Mouse (Mus musculus): ENCODE measurements at regions not wholly inside any gene's neighbourhood (a gene's known extent, or its start where the extent isn't known, plus 50 kb on each side); places are given as distances from the start of the nearest gene placed in this dataset.

DNA sequence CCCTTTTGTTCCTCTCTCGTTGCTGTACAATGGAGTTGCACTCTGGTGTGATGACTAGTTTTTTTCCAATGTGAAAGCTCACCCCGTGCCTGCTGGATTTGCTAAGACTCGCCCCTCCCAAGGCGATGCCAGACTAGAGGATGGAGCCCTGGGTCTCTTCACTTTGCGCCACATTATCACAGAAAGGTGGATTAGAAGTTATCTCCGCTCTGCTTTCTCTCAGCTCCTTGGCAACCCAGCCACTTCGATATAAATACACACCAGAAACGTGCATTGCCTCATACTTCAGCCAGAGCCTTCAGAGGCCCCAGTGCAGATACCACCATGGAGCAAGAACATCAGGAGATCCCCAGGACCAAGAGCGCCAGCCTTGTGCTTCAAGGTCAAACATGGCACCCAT lies 114.2 kb upstream of the Tbx20 start:
- no peak overlapping the region for H3K4me3 ChIP-seq (ENCODE audit: low read length)
- ATAC-seq: no peak
- WGBS: 59% methylated on average over 9 of the region's 9 CpGs
- H3K4me2 ChIP-seq (ENCODE audit: low read depth, low read length): no peak overlapping the region
- no peaks in the 10 kb centered on the region for H3K27me3 ChIP-seq (replicated peaks; ENCODE audit: control insufficient read depth, insufficient read depth, low read length)
- no peak overlapping the region for H3K9ac ChIP-seq (ENCODE audit: low read depth, low read length)
- no peaks in the 10 kb centered on the region for H3K9me3 ChIP-seq (ENCODE audit: control insufficient read depth, low read length)
- no peaks in the 10 kb centered on the region for H3K4me1 ChIP-seq (ENCODE audit: control insufficient read depth, insufficient read depth, low read length)
- H3K36me3 ChIP-seq (ENCODE audit: control insufficient read depth, insufficient read depth, low read length): no peaks in the 10 kb centered on the region
- no peak overlapping the region for H3K27ac ChIP-seq (ENCODE audit: low read length)

GRCm38 (mm10) chr9:24896498-24897261 lies 122.6 kb upstream of the Tbx20 start:
- Histone ChIP-seq H3K4me1 (ENCODE audit: control insufficient read depth, insufficient read depth, low read length) (no peaks in the 10 kb centered on the region), H3K9ac (ENCODE audit: low read depth, low read length) (no peak overlapping the region), H3K36me3 (ENCODE audit: control insufficient read depth, insufficient read depth, low read length) (no peaks in the 10 kb centered on the region), H3K27ac (ENCODE audit: low read length) (no peak overlapping the region), H3K4me2 (ENCODE audit: low read depth, low read length) (no peak overlapping the region), H3K27me3 (replicated peaks; ENCODE audit: control insufficient read depth, insufficient read depth, low read length) (no peaks in the 10 kb centered on the region), H3K4me3 (ENCODE audit: low read length) (no peak overlapping the region), H3K9me3 (ENCODE audit: control insufficient read depth, low read length) (no peaks in the 10 kb centered on the region)
- 62% methylated on average over 13 of the region's 13 CpGs for WGBS
- ATAC-seq: peak; percentile 79

- H3K27ac ChIP-seq (ENCODE audit: low read length): no peak overlapping the region
- H3K36me3 ChIP-seq (ENCODE audit: control insufficient read depth, insufficient read depth, low read length): no peaks in the 10 kb centered on the region
- H3K4me2 ChIP-seq (ENCODE audit: low read depth, low read length): no peak overlapping the region
- 53% methylated on average over 7 of the region's 7 CpGs for WGBS
- no peaks in the 10 kb centered on the region for H3K9me3 ChIP-seq (ENCODE audit: control insufficient read depth, low read length)
- H3K4me1 ChIP-seq (ENCODE audit: control insufficient read depth, insufficient read depth, low read length): no peaks in the 10 kb centered on the region
- no peaks in the 10 kb centered on the region for H3K27me3 ChIP-seq (replicated peaks; ENCODE audit: control insufficient read depth, insufficient read depth, low read length)
- H3K4me3 ChIP-seq (ENCODE audit: low read length): no peak overlapping the region
- no peak for ATAC-seq
- no peak overlapping the region for H3K9ac ChIP-seq (ENCODE audit: low read depth, low read length)
Measured at GRCm38 (mm10) chr9:24899206-24899928, 125.3 kb upstream of the Tbx20 start.

DNA sequence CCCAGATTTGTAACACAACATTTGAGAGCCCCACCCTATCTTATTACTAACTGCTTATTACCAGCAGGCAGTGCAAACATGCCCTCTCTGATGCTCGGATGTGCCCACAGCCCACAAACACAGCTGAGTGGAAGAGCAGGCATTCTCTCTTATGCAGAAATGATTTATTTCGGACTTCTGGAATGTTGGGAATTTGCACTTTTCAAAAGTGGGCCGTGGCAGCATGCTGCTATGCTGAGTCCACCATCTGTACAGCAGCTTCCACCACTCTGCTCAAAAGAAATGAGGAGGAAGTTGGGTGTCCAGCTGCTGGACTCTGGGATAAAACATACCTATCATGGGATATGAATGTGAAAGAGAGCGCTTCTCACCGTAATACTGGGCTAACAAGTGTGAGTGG lies 129.6 kb upstream of the Tbx20 start:
- ATAC-seq: no peak
- H3K4me3 ChIP-seq (ENCODE audit: low read length): no peak overlapping the region

GRCm38 (mm10) chr9:24909086-24909979 lies 135.2 kb upstream of the Tbx20 start:
- no peaks in the 10 kb centered on the region for H3K36me3 ChIP-seq (ENCODE audit: control insufficient read depth, insufficient read depth, low read length)
- WGBS: 61% methylated on average over 8 of the region's 8 CpGs
- no peaks in the 10 kb centered on the region for H3K27me3 ChIP-seq (replicated peaks; ENCODE audit: control insufficient read depth, insufficient read depth, low read length)
- H3K4me1 ChIP-seq (ENCODE audit: control insufficient read depth, insufficient read depth, low read length): no peaks in the 10 kb centered on the region
- no peak overlapping the region for H3K27ac ChIP-seq (ENCODE audit: low read length)
- H3K4me3 ChIP-seq (ENCODE audit: low read length): no peak overlapping the region
- H3K4me2 ChIP-seq (ENCODE audit: low read depth, low read length): no peak overlapping the region
- H3K9ac ChIP-seq (ENCODE audit: low read depth, low read length): no peak overlapping the region
- H3K9me3 ChIP-seq (ENCODE audit: control insufficient read depth, low read length): no peaks in the 10 kb centered on the region
- ATAC-seq: no peak

More for the DNA sequence above, 129.6 kb upstream of the Tbx20 start:
- Histone ChIP-seq H3K4me2 (ENCODE audit: low read depth, low read length) (no peak overlapping the region), H3K9ac (ENCODE audit: low read depth, low read length) (no peak overlapping the region), H3K9me3 (ENCODE audit: control insufficient read depth, low read length) (no peaks in the 10 kb centered on the region), H3K36me3 (ENCODE audit: control insufficient read depth, insufficient read depth, low read length) (no peaks in the 10 kb centered on the region), H3K27me3 (replicated peaks; ENCODE audit: control insufficient read depth, insufficient read depth, low read length) (no peaks in the 10 kb centered on the region), H3K27ac (ENCODE audit: low read length) (no peak overlapping the region), H3K4me1 (ENCODE audit: control insufficient read depth, insufficient read depth, low read length) (no peaks in the 10 kb centered on the region)
- WGBS: 49% methylated on average over 5 of the region's 5 CpGs

DNA sequence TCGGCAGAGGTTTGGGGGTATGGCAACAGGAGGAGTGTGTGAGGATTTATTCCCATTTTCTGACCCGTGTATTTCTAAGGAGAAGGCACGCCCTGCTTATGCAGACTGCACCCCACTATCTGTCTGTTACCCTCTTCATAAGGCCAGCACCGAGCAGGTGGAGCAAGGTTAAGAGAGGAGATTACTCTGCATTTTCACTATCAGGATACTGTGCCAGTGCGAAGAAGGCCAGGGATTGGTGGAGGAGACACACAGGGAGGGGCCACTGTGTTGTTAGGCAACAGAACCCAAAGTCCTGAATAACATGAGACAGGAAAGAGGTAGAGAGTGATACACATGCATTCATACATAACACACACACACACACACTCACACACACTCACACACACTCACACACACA lies 136.6 kb upstream of the Tbx20 start:
- ATAC-seq: peak; percentile 81
- 60% methylated on average over 5 of the region's 5 CpGs for whole genome bisulfite sequencing
- no peaks in the 10 kb centered on the region for H3K9me3 ChIP-seq (ENCODE audit: control insufficient read depth, low read length)
- H3K27ac ChIP-seq (ENCODE audit: low read length): no peak overlapping the region
- no peak overlapping the region for H3K4me3 ChIP-seq (ENCODE audit: low read length)
- H3K36me3 ChIP-seq (ENCODE audit: control insufficient read depth, insufficient read depth, low read length): no peaks in the 10 kb centered on the region
- no peaks in the 10 kb centered on the region for H3K27me3 ChIP-seq (replicated peaks; ENCODE audit: control insufficient read depth, insufficient read depth, low read length)
- no peak overlapping the region for H3K9ac ChIP-seq (ENCODE audit: low read depth, low read length)
- no peaks in the 10 kb centered on the region for H3K4me1 ChIP-seq (ENCODE audit: control insufficient read depth, insufficient read depth, low read length)
- no peak overlapping the region for H3K4me2 ChIP-seq (ENCODE audit: low read depth, low read length)

DNA sequence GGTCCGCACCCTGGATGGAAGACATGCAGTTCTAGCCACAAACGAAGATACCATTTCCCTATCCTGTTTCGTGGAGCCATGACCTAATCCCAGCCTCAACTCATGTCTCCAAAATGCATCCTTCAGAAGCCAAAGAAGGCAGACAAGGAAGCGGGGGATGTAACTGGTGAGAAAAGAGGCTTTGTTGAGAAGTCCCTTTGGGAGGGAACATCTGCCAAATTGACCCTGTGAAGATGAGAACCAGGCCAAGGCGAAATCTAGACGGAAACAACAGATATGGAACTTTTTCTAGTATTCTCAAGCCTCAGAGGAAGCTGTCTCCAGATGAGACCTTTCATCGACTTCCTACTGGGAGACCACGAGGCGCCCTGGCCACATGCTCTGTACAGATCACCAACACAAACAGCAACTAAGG lies 145.9 kb upstream of the Tbx20 start:
- no peak overlapping the region for H3K4me2 ChIP-seq (ENCODE audit: low read depth, low read length)
- ATAC-seq: no peak
- H3K9ac ChIP-seq (ENCODE audit: low read depth, low read length): no peak overlapping the region
- 79% methylated on average over 9 of the region's 9 CpGs for WGBS
- H3K36me3 ChIP-seq (ENCODE audit: control insufficient read depth, insufficient read depth, low read length): no peaks in the 10 kb centered on the region
- H3K4me1 ChIP-seq (ENCODE audit: control insufficient read depth, insufficient read depth, low read length): no peaks in the 10 kb centered on the region
- no peak overlapping the region for H3K27ac ChIP-seq (ENCODE audit: low read length)
- no peak overlapping the region for H3K4me3 ChIP-seq (ENCODE audit: low read length)
- no peaks in the 10 kb centered on the region for H3K27me3 ChIP-seq (replicated peaks; ENCODE audit: control insufficient read depth, insufficient read depth, low read length)
- no peaks in the 10 kb centered on the region for H3K9me3 ChIP-seq (ENCODE audit: control insufficient read depth, low read length)

GRCm38 (mm10) chr9:24922051-24922860 lies 148.2 kb upstream of the Tbx20 start:
- Histone ChIP-seq H3K4me1 (ENCODE audit: control insufficient read depth, insufficient read depth, low read length) (no peaks in the 10 kb centered on the region), H3K36me3 (ENCODE audit: control insufficient read depth, insufficient read depth, low read length) (no peaks in the 10 kb centered on the region), H3K4me2 (ENCODE audit: low read depth, low read length) (no peak overlapping the region), H3K9me3 (ENCODE audit: control insufficient read depth, low read length) (no peaks in the 10 kb centered on the region), H3K27ac (ENCODE audit: low read length) (no peak overlapping the region), H3K9ac (ENCODE audit: low read depth, low read length) (no peak overlapping the region), H3K27me3 (replicated peaks; ENCODE audit: control insufficient read depth, insufficient read depth, low read length) (no peaks in the 10 kb centered on the region), H3K4me3 (ENCODE audit: low read length) (no peak overlapping the region)
- no peak for ATAC-seq
- WGBS: 63% methylated on average over 4 of the region's 4 CpGs

Measured in intestine, embryonic 16.5 days (tissue).